14 mouse cellular contexts compared by ENCODE assay signal in the genomic region with DNA sequence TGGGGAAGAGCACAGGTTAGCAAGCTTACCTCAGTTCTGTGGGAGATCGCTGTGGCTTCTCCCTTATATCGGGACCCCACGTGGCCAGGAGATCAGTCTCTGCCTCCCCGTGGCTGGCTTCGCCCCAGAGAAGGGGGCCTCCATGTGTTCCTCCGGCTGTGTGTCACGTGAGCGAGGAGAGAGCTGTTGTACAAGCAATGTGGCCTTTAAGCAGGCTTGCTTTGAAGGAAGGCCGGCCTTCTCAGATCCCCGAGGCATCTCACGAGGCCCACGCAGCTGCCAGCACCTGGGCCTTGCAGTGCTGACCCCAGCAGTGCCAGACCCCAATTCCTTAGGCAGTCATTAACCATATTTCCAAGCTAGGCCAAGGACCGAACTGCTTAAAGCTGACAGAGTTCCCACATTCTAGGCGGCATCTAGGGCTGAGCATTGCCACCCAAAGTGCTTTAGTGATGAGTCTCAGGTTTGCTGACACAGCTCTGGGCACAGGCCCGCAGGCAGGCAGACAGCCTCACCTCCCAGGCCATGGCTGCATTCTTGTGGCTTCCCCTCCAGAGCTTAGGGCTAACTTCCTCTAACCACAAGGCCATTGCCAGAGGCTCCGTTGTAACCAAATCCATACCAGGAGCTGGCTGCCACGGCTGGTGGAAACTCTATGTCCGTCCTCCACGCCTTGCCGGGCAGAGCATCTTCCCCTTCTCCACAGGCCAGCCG. TPM values are rescaled to one million over a fixed set of nuclear protein-coding genes. Genes with fewer than 3 reads are reported as not detected.
DNase-seq lines count a peak whose midpoint lies in the region; ATAC-seq and TF ChIP-seq lines count a peak whose summit lies in the region.
"Had no signal": no experiment of that assay in that cellular context is flagged by ENCODE, and none has a peak within 500 bp of the region (broad histone marks: within the 10 kb centered on the region; RNA-seq: fewer than 3 reads in every experiment).

No protein-coding gene starts in this region.

- H3K4me1 ChIP-seq in forebrain, embryonic 10.5 days: peaks cover 41% of the 10 kb centered on the region
- H3K4me1 ChIP-seq in forebrain, embryonic 15.5 days: peaks cover 7% of the 10 kb centered on the region; the same call in 1 of the 2 replicates
- peaks cover 8% of the 10 kb centered on the region for H3K4me1 ChIP-seq in midbrain, embryonic 11.5 days (ENCODE audit: control insufficient read depth, insufficient read depth, low read length)
- no peaks in the 10 kb centered on the region; the same call in 1 of the 2 replicates for H3K4me1 ChIP-seq in midbrain, postnatal 0 days (ENCODE audit: insufficient read depth, low read length)
- H3K4me1 ChIP-seq in embryonic fibroblast, embryonic 13.5 days (ENCODE audit: control insufficient read depth, insufficient read depth, low read length): peaks cover 16% of the 10 kb centered on the region

- peaks cover 16% of the 10 kb centered on the region for H3K27me3 ChIP-seq in forebrain, embryonic 10.5 days (ENCODE audit: poor library complexity, severe bottlenecking)
- no peaks in the 10 kb centered on the region for H3K27me3 ChIP-seq in forebrain, embryonic 15.5 days
- H3K27me3 ChIP-seq in midbrain, embryonic 11.5 days (ENCODE audit: control insufficient read depth, insufficient read depth, low read length): no peaks in the 10 kb centered on the region
- H3K27me3 ChIP-seq in midbrain, postnatal 0 days (ENCODE audit: insufficient read depth, low read length): no peaks in the 10 kb centered on the region

- H3K27ac ChIP-seq in forebrain, embryonic 10.5 days: peak overlapping the region; percentile 60
- no peak overlapping the region for H3K27ac ChIP-seq in forebrain, embryonic 15.5 days (replicated peaks)
- H3K27ac ChIP-seq in midbrain, embryonic 11.5 days (ENCODE audit: low read depth, low read length): no peak overlapping the region
- no peak overlapping the region for H3K27ac ChIP-seq in midbrain, postnatal 0 days (ENCODE audit: low read depth, low read length)
- H3K27ac ChIP-seq in embryonic fibroblast, embryonic 13.5 days (ENCODE audit: insufficient read depth, low read length): peak overlapping the region; percentile 18; the same call in 1 of the 2 replicates

- H3K4me2 ChIP-seq in forebrain, embryonic 15.5 days (replicated peaks): no peak overlapping the region
- H3K4me2 ChIP-seq in midbrain, embryonic 11.5 days: no peak overlapping the region
- no peak overlapping the region for H3K4me2 ChIP-seq in midbrain, postnatal 0 days (ENCODE audit: low read depth, low read length, poor library complexity, severe bottlenecking)
- H3K4me2 ChIP-seq: lung, embryonic 14.5 days had no signal

- no peak for ATAC-seq in forebrain, embryonic 15.5 days (replicated peaks)
- no peak for ATAC-seq in midbrain, embryonic 11.5 days (ENCODE audit: low FRiP score)
- ATAC-seq in midbrain, postnatal 0 days (ENCODE audit: low FRiP score): no peak

- no peaks in the 10 kb centered on the region for H3K9me3 ChIP-seq in forebrain, embryonic 10.5 days
- H3K9me3 ChIP-seq in forebrain, embryonic 15.5 days: no peaks in the 10 kb centered on the region
- H3K9me3 ChIP-seq in midbrain, embryonic 11.5 days (ENCODE audit: control insufficient read depth, low read length): no peaks in the 10 kb centered on the region
- no peaks in the 10 kb centered on the region for H3K9me3 ChIP-seq in midbrain, postnatal 0 days (ENCODE audit: low read length)
- H3K9me3 ChIP-seq: megakaryocyte, embryonic 14.5 days had no signal

- TF ChIP-seq CTCF in midbrain, postnatal 0 days (IDR thresholded peaks at IDR 0.05): no peak
- TF ChIP-seq CTCF in embryonic fibroblast, embryonic 13.5 days (IDR thresholded peaks at IDR 0.05; ENCODE audit: borderline replicate concordance, insufficient read depth, low read length): no peak

- no peak for DNase-seq in forebrain, embryonic 10.5 days (ENCODE audit: extremely low spot score, low spot score)
- DNase-seq in midbrain, embryonic 11.5 days (ENCODE audit: low spot score, missing footprints): peak; percentile 79
- DNase-seq in midbrain, postnatal 0 days (ENCODE audit: low spot score): no peak
- DNase-seq in ovary, postnatal 14 days (ENCODE audit: low spot score): no peak
- no peak for DNase-seq in urinary bladder, adult 18-20 months (ENCODE audit: low spot score in 2 of 2)
- DNase-seq in lung, postnatal 14 days: no peak
- DNase-seq: cerebellum, postnatal 14 days; heart, adult 18-20 months; kidney, postnatal 14 days; left cerebral cortex, postnatal 4 days had no signal

- H3K9ac ChIP-seq in forebrain, embryonic 15.5 days (replicated peaks): no peak overlapping the region
- H3K9ac ChIP-seq in midbrain, embryonic 11.5 days (ENCODE audit: low read length): no peak overlapping the region
- H3K9ac ChIP-seq in midbrain, postnatal 0 days (replicated peaks; ENCODE audit: low read length, poor library complexity, severe bottlenecking): no peak overlapping the region
- H3K9ac ChIP-seq: lung, embryonic 14.5 days had no signal

- WGBS in forebrain, embryonic 10.5 days: 75% methylated on average over 21 of the region's 21 CpGs
- WGBS in forebrain, embryonic 15.5 days: 74% methylated on average over 21 of the region's 21 CpGs
- WGBS in midbrain, embryonic 11.5 days: 75% methylated on average over 21 of the region's 21 CpGs
- 79% methylated on average over 21 of the region's 21 CpGs for WGBS in midbrain, postnatal 0 days

- H3K36me3 ChIP-seq in forebrain, embryonic 10.5 days (replicated peaks): peaks cover 16% of the 10 kb centered on the region; the same call in 1 of the 2 replicates
- no peaks in the 10 kb centered on the region for H3K36me3 ChIP-seq in forebrain, embryonic 15.5 days
- no peaks in the 10 kb centered on the region for H3K36me3 ChIP-seq in midbrain, embryonic 11.5 days (ENCODE audit: control insufficient read depth, insufficient read depth, low read length)
- no peaks in the 10 kb centered on the region for H3K36me3 ChIP-seq in midbrain, postnatal 0 days (ENCODE audit: insufficient read depth, low read length)

- no peak for TF ChIP-seq POLR2A in embryonic fibroblast, embryonic 13.5 days (IDR thresholded peaks at IDR 0.05; ENCODE audit: low read depth, low read length)

- no peak overlapping the region for H3K4me3 ChIP-seq in forebrain, embryonic 10.5 days
- no peak overlapping the region for H3K4me3 ChIP-seq in forebrain, embryonic 15.5 days
- H3K4me3 ChIP-seq in midbrain, embryonic 11.5 days (ENCODE audit: low read depth, low read length): no peak overlapping the region
- H3K4me3 ChIP-seq in midbrain, postnatal 0 days (ENCODE audit: low read depth, low read length): no peak overlapping the region
- H3K4me3 ChIP-seq in embryonic fibroblast, embryonic 13.5 days (ENCODE audit: insufficient read depth, low read length): no peak overlapping the region
- H3K4me3 ChIP-seq: megakaryocyte, embryonic 14.5 days had no signal

RNA-seq across cellular contexts. Expression of gene Arhgef16, which starts 53.2 kb away (rescaled TPM):
- polyA plus RNA-seq in forebrain, embryonic 10.5 days (2016; fragmentation: Nextera tagmentation; extraction: Ambion mirVana): 2.6 and 3.4 TPM in 2 replicates
- 0.60 and 0.63 TPM in 2 replicates for polyA plus RNA-seq in forebrain, embryonic 15.5 days (2015; fragmentation: Nextera tagmentation; extraction: Ambion mirVana)
- polyA plus RNA-seq in midbrain, embryonic 11.5 days (2014; fragmentation: Nextera tagmentation; extraction: Ambion mirVana): 0.45 and 0.81 TPM in 2 replicates
- total RNA-seq in midbrain, postnatal 0 days (2014; rRNA removed): 5.0 and 8.1 TPM in 2 replicates
- polyA plus RNA-seq in midbrain, postnatal 0 days (2015; fragmentation: Nextera tagmentation; extraction: Ambion mirVana): 2.7 and 3.5 TPM in 2 replicates
- 0.32 TPM in 1 of 2 replicates, not detected in the other for polyA plus RNA-seq in embryonic fibroblast, embryonic 13.5 days (2011; ENCODE audit: insufficient read length, low read depth, missing spikeins)

Comparison
In these comparisons a context has a peak if more than half of its experiments do, and no peak if none do; other contexts are left out.
1. H3K27ac ChIP-seq: peak in forebrain, embryonic 10.5 days (single experiment) and embryonic fibroblast, embryonic 13.5 days (single experiment); none in forebrain, embryonic 15.5 days (single experiment), midbrain, embryonic 11.5 days (single experiment) and midbrain, postnatal 0 days (single experiment).